8 mouse cellular contexts compared by ENCODE assay signal in genomic region chr2:127483001-127483400, GRCm38 (mm10). TPM values are rescaled to one million over a fixed set of nuclear protein-coding genes. Genes with fewer than 3 reads are reported as not detected.
DNase-seq lines count a peak whose midpoint lies in the region; ATAC-seq lines count a peak whose summit lies in the region.

No protein-coding gene starts in this region.

- H3K36me3 ChIP-seq in embryonic facial prominence, embryonic 11.5 days (replicated peaks; ENCODE audit: control insufficient read depth, insufficient read depth, low read depth, low read length), result no peaks in the 10 kb centered on the region
- H3K36me3 ChIP-seq in liver, embryonic 11.5 days (ENCODE audit: control insufficient read depth, insufficient read depth, low read length), result no peaks in the 10 kb centered on the region
- H3K36me3 ChIP-seq in neural tube, embryonic 14.5 days (ENCODE audit: control insufficient read depth, insufficient read depth, low read length), result no peaks in the 10 kb centered on the region

- H3K9me3 ChIP-seq in embryonic facial prominence, embryonic 11.5 days (replicated peaks; ENCODE audit: control insufficient read depth, low read length), result no peaks in the 10 kb centered on the region
- H3K9me3 ChIP-seq in liver, embryonic 11.5 days (ENCODE audit: control insufficient read depth, low read length), result no peaks in the 10 kb centered on the region
- no peaks in the 10 kb centered on the region for H3K9me3 ChIP-seq in neural tube, embryonic 14.5 days (ENCODE audit: control insufficient read depth, low read length)

- H3K27me3 ChIP-seq in embryonic facial prominence, embryonic 11.5 days (ENCODE audit: control insufficient read depth, insufficient read depth, low read length), result peaks cover 44% of the 10 kb centered on the region
- H3K27me3 ChIP-seq in liver, embryonic 11.5 days (replicated peaks; ENCODE audit: control insufficient read depth, insufficient read depth, low read length), result peaks cover 69% of the 10 kb centered on the region
- peaks cover 56% of the 10 kb centered on the region for H3K27me3 ChIP-seq in neural tube, embryonic 14.5 days (ENCODE audit: control insufficient read depth, insufficient read depth, low read length)

- H3K4me1 ChIP-seq in embryonic facial prominence, embryonic 11.5 days (ENCODE audit: control insufficient read depth, insufficient read depth, low read length), result no peaks in the 10 kb centered on the region; the same call in 1 of the 2 replicates
- peaks cover 4% of the 10 kb centered on the region; the same call in 1 of the 2 replicates for H3K4me1 ChIP-seq in liver, embryonic 11.5 days (replicated peaks; ENCODE audit: control insufficient read depth, insufficient read depth, low read length)
- peaks cover 9% of the 10 kb centered on the region for H3K4me1 ChIP-seq in neural tube, embryonic 14.5 days (ENCODE audit: control insufficient read depth, insufficient read depth, low read length)

- H3K9ac ChIP-seq in embryonic facial prominence, embryonic 11.5 days (replicated peaks; ENCODE audit: low read length), result no peak overlapping the region
- H3K9ac ChIP-seq in liver, embryonic 11.5 days (ENCODE audit: low read depth, low read length), result no peak overlapping the region
- no peak overlapping the region for H3K9ac ChIP-seq in neural tube, embryonic 14.5 days (replicated peaks; ENCODE audit: low read depth, low read length)

- WGBS in embryonic facial prominence, embryonic 11.5 days, result under 1% methylated on average over 18 of the region's 21 CpGs
- 2% methylated on average over 20 of the region's 21 CpGs for WGBS in liver, embryonic 11.5 days
- WGBS in neural tube, embryonic 14.5 days, result 1% methylated on average over 21 of the region's 21 CpGs

- peak overlapping the region; percentile 95 for H3K4me2 ChIP-seq in embryonic facial prominence, embryonic 11.5 days (ENCODE audit: low read depth, low read length)
- peak overlapping the region; percentile 67 for H3K4me2 ChIP-seq in liver, embryonic 11.5 days
- H3K4me2 ChIP-seq in neural tube, embryonic 14.5 days (ENCODE audit: low read depth, low read length), result peak overlapping the region; percentile 50; the same call in 1 of the 2 replicates

- no peak for ATAC-seq in embryonic facial prominence, embryonic 11.5 days (replicated peaks; ENCODE audit: insufficient number of reproducible peaks, low FRiP score, low TSS enrichment, low read depth)
- ATAC-seq in liver, embryonic 11.5 days (replicated peaks; ENCODE audit: low FRiP score), result no peak
- no peak for ATAC-seq in neural tube, embryonic 14.5 days (ENCODE audit: low read depth)

- peak overlapping the region; percentile 54 for H3K4me3 ChIP-seq in embryonic facial prominence, embryonic 11.5 days (ENCODE audit: low read depth, low read length)
- H3K4me3 ChIP-seq in liver, embryonic 11.5 days (ENCODE audit: low read depth, low read length), result peak overlapping the region; percentile 47; the same call in 1 of the 2 replicates
- H3K4me3 ChIP-seq in neural tube, embryonic 14.5 days (ENCODE audit: low read depth, low read length), result 0 out of 2 replicates have a peak overlapping the region, but pooled peaks have one; percentile 4

- peak; percentile 29 for DNase-seq in gastrocnemius, postnatal 25 days
- no peak for DNase-seq in gastrocnemius, postnatal 10 days
- no peak for DNase-seq in embryonic facial prominence, embryonic 11.5 days (ENCODE audit: low spot score)
- peak; percentile 24 for DNase-seq in heart, postnatal 4 days
- DNase-seq in liver, embryonic 11.5 days (ENCODE audit: low spot score), result no peak
- no peak for DNase-seq in frontal cortex, postnatal 36 days (ENCODE audit: low spot score in 2 of 2)
- DNase-seq in thymus, postnatal 10 days (ENCODE audit: low spot score in 2 of 2), result no peak

- H3K27ac ChIP-seq in embryonic facial prominence, embryonic 11.5 days (replicated peaks; ENCODE audit: low read depth, low read length), result no peak overlapping the region
- no peak overlapping the region for H3K27ac ChIP-seq in liver, embryonic 11.5 days (ENCODE audit: low read depth, low read length)
- no peak overlapping the region for H3K27ac ChIP-seq in neural tube, embryonic 14.5 days (ENCODE audit: low read depth, low read length)

RNA-seq across cellular contexts. Expression of gene Fahd2a, which starts 38.6 kb away (rescaled TPM):
- 10 to 100 TPM; 21.5 to 21.9 TPM for total RNA-seq in gastrocnemius, postnatal 25 days (2021)
- 10 to 100 TPM; 10.1 to 12.4 TPM for total RNA-seq in gastrocnemius, postnatal 10 days (2021)
- 24.0 and 24.8 TPM in 2 replicates for polyA plus RNA-seq in embryonic facial prominence, embryonic 11.5 days (2014; fragmentation: Nextera tagmentation; extraction: Ambion mirVana)
- 10 to 100 TPM; 20.4 to 21.0 TPM for total RNA-seq in heart, postnatal 4 days (2021)
- polyA plus RNA-seq in liver, embryonic 11.5 days (2014; fragmentation: Nextera tagmentation; extraction: Ambion mirVana), result 16.6 and 19.9 TPM in 2 replicates
- 31.9 and 40.6 TPM in 2 replicates for polyA plus RNA-seq in neural tube, embryonic 14.5 days (2014; fragmentation: Nextera tagmentation; extraction: Ambion mirVana)

RNA-seq across cellular contexts. Expression of gene Kcnip3, which starts 38.9 kb away (rescaled TPM):
- under 1 TPM; 0.28 to 0.38 TPM for total RNA-seq in gastrocnemius, postnatal 25 days (2021)
- under 1 TPM; 0.49 to 0.59 TPM for total RNA-seq in gastrocnemius, postnatal 10 days (2021)
- polyA plus RNA-seq in embryonic facial prominence, embryonic 11.5 days (2014; fragmentation: Nextera tagmentation; extraction: Ambion mirVana), result 2.8 and 3.0 TPM in 2 replicates
- 1 to 10 TPM; 1.3 TPM for total RNA-seq in heart, postnatal 4 days (2021)
- polyA plus RNA-seq in liver, embryonic 11.5 days (2014; fragmentation: Nextera tagmentation; extraction: Ambion mirVana), result 1.3 and 1.4 TPM in 2 replicates
- 9.2 and 12.6 TPM in 2 replicates for polyA plus RNA-seq in neural tube, embryonic 14.5 days (2014; fragmentation: Nextera tagmentation; extraction: Ambion mirVana)

RNA-seq across cellular contexts. Expression of gene Gpat2, which starts 58.0 kb away (rescaled TPM):
- not detected for total RNA-seq in gastrocnemius, postnatal 25 days (2021)
- under 1 TPM; 0.09 TPM for total RNA-seq in gastrocnemius, postnatal 10 days (2021)
- 0.31 TPM in 1 of 2 replicates, not detected in the other for polyA plus RNA-seq in embryonic facial prominence, embryonic 11.5 days (2014; fragmentation: Nextera tagmentation; extraction: Ambion mirVana)
- under 1 TPM in 1 of 2 experiments, not detected in 1; 0.10 TPM for total RNA-seq in heart, postnatal 4 days (2021)
- 0.43 and 0.92 TPM in 2 replicates for polyA plus RNA-seq in liver, embryonic 11.5 days (2014; fragmentation: Nextera tagmentation; extraction: Ambion mirVana)
- polyA plus RNA-seq in neural tube, embryonic 14.5 days (2014; fragmentation: Nextera tagmentation; extraction: Ambion mirVana), result 0.12 and 0.17 TPM in 2 replicates

RNA-seq across cellular contexts. Expression of gene Prom2, which starts 58.3 kb away (rescaled TPM):
- total RNA-seq in gastrocnemius, postnatal 25 days (2021), result not detected
- not detected for total RNA-seq in gastrocnemius, postnatal 10 days (2021)
- polyA plus RNA-seq in embryonic facial prominence, embryonic 11.5 days (2014; fragmentation: Nextera tagmentation; extraction: Ambion mirVana), result 1.6 and 1.9 TPM in 2 replicates
- under 1 TPM in 1 of 2 experiments, not detected in 1; 0.07 TPM for total RNA-seq in heart, postnatal 4 days (2021)
- polyA plus RNA-seq in liver, embryonic 11.5 days (2014; fragmentation: Nextera tagmentation; extraction: Ambion mirVana), result 0.23 and 0.25 TPM in 2 replicates
- polyA plus RNA-seq in neural tube, embryonic 14.5 days (2014; fragmentation: Nextera tagmentation; extraction: Ambion mirVana), result not detected in 2 replicates

Comparison
In these comparisons a context has a peak if more than half of its experiments do, and no peak if none do; other contexts are left out.
1. DNase-seq: peak in gastrocnemius, postnatal 25 days (single experiment) and heart, postnatal 4 days (single experiment); none in gastrocnemius, postnatal 10 days (single experiment), embryonic facial prominence, embryonic 11.5 days (single experiment), liver, embryonic 11.5 days (single experiment), frontal cortex, postnatal 36 days (0 of 2) and thymus, postnatal 10 days (0 of 2).
2. H3K4me3 ChIP-seq: peak in every context shown above with its lines; median percentile 54 in embryonic facial prominence, embryonic 11.5 days; 47 in liver, embryonic 11.5 days; 4 in neural tube, embryonic 14.5 days.
3. Peak in every context shown above with its lines, with median percentiles within 50 percentile points of each other: H3K4me2 ChIP-seq.